Mouse (Mus musculus) adrenal gland, adult 8-10 months (tissue): Measurements from ENCODE around the gene Sptbn4. TPM values are rescaled to one million over a fixed set of nuclear protein-coding genes. Genes with fewer than 3 reads are reported as not detected.

ENCODE experiments used
- DNase-seq: peaks from one replicate; pipeline ENCODE4 v3.0.0; 2022
- total RNA-seq, 4 experiments: library from RNA; stranded (reverse); gene quantifications; 2 replicates each; pipeline ENCODE4 v1.2.4; 2022

Sptbn4 gene
- total RNA-seq, 4 experiments from 2014 or later, result 3.0 to 8.0 (median 4.9) TPM

GRCm38 (mm10) chr7:27324161-27324560 lies 123.3 kb downstream of the Sptbn4 start:
- DNase-seq, result no peak

DNA sequence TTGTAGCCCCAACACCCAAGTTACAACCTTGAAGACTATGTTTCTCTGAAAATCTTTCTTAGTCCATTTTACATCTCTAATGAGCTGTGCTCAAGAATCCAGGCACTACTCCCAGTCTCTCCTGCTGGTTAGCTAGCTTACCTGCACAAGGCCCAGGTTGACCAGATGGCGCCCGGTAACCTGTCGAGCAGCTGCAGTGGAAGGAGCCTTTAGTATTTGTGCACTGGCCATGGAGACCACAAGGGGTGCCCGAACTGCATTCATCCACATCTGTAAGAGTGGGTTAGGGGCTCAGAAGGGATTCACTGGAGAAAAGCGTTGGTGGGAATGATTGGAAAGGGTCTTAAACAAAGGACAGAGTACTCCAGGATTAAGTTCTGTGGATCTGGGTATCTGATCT lies 124.5 kb downstream of the Sptbn4 start:
- DNase-seq, result no peak

DNA sequence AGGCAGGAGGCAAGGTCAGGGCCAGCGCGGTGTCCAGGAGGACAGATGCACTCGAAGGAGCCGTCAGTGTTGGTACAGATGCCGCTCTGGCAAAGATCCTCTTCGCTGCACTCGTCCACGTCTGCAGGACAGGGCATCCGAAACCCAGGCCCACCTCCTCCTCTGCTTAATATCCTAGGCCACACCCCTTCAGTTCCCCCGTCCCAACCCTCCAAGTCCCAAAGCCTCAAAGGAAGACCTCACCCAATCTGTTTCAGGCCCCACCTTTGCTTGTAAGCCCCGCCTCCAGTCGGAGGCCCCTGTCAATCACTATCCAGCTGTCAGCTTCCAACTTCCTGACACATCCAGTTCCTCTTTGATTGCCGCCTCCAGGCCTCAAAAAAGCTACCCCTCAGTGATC lies 125.2 kb downstream of the Sptbn4 start:
- DNase-seq, result no peak

GRCm38 (mm10) chr7:27319411-27319810 lies 128.1 kb downstream of the Sptbn4 start:
- DNase-seq, result no peak

GRCm38 (mm10) chr7:27315958-27316357 lies 131.5 kb downstream of the Sptbn4 start:
- no peak for DNase-seq

- DNase-seq, result no peak
These were observed 133.1 kb downstream of the Sptbn4 start for GRCm38 (mm10) chr7:27314393-27314792.

DNA sequence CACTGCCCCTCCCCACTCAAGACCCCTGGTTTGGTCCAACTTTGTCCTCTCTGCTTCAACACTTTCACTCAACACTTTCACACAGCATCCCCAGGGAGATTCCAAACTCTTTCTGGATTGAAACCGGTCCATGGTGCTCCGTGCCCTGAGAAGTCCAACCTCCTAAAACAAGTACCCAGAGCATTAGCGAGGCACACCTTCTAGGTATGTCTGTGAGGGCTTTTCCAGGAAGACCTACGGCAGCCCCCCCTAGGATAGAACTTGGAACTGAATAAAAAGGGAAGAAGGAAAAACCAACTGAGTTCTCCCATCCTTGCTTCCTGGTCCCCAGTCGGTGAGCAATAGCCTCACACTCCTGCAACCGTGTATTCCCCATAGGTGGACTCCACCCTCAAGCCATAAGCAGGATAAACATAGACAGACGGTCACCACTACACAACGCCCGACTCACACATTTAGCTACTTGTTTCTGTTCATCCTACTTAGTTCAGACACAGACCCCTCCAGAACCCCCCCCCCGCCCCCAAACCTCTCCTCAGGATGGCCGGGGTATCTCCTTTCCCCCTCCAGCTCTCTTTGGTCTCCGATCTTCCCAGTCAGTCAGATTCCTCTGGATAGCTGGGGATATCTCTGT lies 135.7 kb downstream of the Sptbn4 start:
- DNase-seq, result no peak

DNA sequence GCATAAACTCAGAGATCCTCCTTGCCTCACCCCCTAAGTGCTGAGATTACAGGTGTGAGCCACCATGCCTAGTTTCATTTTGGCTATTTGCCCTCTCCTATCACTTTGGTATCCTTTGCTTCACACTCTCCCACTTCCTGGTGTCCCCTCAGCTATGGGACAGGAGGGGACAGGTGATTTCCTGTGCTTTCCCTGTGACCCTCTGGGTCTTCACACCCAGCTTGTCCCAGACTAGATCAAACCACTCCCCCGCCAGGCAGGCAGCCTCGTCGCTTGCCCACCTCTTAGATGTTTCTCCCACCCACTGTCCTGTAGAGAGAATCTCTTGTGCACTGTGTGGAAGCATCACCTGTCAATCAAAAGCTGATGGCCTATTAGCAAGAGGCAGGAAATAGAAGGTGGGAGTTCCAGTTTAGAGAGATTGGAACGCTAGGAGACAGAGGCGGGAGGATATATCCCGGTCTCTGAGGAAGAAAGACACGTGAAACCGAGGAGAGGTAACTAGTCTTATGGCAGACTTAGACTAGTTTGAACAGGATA lies 136.4 kb downstream of the Sptbn4 start:
- DNase-seq, result no peak

- no peak for DNase-seq
These were observed 137.2 kb downstream of the Sptbn4 start for GRCm38 (mm10) chr7:27310306-27310705.

DNA sequence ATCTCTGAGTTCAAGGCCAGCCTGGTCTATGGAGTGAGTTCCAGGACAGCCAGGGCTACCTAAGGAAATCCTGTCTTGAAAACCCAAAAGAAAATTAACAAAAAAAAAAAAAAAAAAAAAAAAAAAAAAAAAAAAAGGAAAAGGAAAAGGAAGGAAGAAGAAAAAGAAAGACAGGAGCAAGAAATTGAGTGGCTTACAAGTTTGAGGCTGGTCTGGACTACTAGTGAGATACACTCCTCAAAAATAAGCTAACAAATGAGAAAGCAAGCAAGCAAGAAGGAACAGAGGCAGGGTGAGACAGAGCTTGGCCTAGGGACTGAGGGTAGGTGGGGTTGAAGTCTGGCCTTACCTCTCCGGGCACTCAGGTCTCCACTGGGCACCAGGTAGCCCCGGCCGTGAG lies 137.7 kb downstream of the Sptbn4 start:
- no peak for DNase-seq

DNA sequence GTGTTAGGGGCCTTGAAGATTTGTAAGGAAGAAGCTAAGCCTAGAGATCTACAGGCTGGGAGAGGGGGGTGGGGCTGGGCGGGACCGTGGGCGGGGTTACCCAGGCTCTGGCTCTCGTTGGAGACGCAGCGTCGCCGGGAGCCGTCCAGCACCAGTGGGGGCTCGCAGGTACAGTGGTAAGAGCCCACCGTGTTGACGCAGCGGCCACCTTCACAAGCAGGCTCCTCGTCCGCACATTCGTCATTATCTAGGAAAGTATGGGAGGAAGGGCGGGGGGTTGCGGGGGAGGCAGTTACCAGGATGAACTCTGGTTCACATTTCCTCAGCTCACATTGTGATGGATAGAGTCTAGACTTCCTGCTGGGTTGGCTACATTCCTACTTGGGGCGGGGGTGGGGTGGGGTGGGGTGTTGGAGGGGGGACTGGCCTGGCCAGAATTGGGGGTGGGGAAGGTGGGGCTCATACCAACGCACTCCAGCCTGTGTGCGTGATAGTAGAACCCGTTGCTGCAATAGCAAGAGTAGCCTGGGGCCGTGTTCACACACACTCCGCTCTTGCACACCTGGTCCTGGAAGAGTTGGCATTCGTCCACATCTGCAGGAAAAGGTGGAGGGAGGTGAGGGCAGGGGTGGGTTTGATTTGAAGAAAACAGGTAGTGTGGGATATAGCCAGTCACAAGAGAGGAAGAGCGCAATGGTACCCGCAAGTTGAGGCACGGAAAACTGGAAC lies 138.5 kb downstream of the Sptbn4 start:
- no peak for DNase-seq

GRCm38 (mm10) chr7:27307551-27307950 lies 139.9 kb downstream of the Sptbn4 start:
- no peak for DNase-seq

Other genes with a start within 250 kb of the Sptbn4 start
- 10 to 100 TPM; 15.5 to 17.2 (median 16.2) TPM for gene Itpkc, start 219.0 kb downstream of the Sptbn4 start, total RNA-seq
- gene Coq8b, start 214.7 kb downstream of the Sptbn4 start, total RNA-seq, result 10 to 100 TPM; 42.5 to 85.7 (median 61.0) TPM
- gene Numbl, start 189.3 kb downstream of the Sptbn4 start, total RNA-seq, result 10 to 100 TPM in 3 of 4 experiments, 1 to 10 TPM in 1; 8.9 to 16.2 (median 14.1) TPM
- gene Ltbp4, start 110.0 kb downstream of the Sptbn4 start, total RNA-seq, result 100 to 1,000 TPM in 3 of 4 experiments, 10 to 100 TPM in 1; 90.9 to 117 (median 108) TPM
- gene Shkbp1, start 91.7 kb downstream of the Sptbn4 start, total RNA-seq, result 10 to 100 TPM; 19.4 to 41.1 (median 29.7) TPM
- 1 to 10 TPM in 1 of 4 experiments, not detected in 3; 4.0 TPM for gene Gm20479, start 90.3 kb downstream of the Sptbn4 start, total RNA-seq
- 10 to 100 TPM; 33.7 to 49.5 (median 44.8) TPM for gene Blvrb, start 292 bp upstream of the Sptbn4 start, total RNA-seq
- 10 to 100 TPM; 12.6 to 19.4 (median 14.8) TPM for gene Sertad3, start 26.1 kb upstream of the Sptbn4 start, total RNA-seq
- gene Sertad1, start 39.2 kb upstream of the Sptbn4 start, total RNA-seq, result 10 to 100 TPM; 20.2 to 37.1 (median 23.9) TPM
- gene Prx, start 51.6 kb upstream of the Sptbn4 start, total RNA-seq, result 1 to 10 TPM; 2.6 to 4.7 (median 3.3) TPM
- 1 to 10 TPM in 1 of 4 experiments, under 1 TPM in 3; 0.23 to 1.1 (median 0.61) TPM for gene Hipk4, start 75.6 kb upstream of the Sptbn4 start, total RNA-seq
- 100 to 1,000 TPM; 135 to 205 (median 166) TPM for gene Pld3, start 105.5 kb upstream of the Sptbn4 start, total RNA-seq
- 10 to 100 TPM; 21.6 to 23.8 (median 22.0) TPM for gene 2310022A10Rik, start 105.5 kb upstream of the Sptbn4 start, total RNA-seq
- 100 to 1,000 TPM; 162 to 282 (median 233) TPM for gene Akt2, start 143.9 kb upstream of the Sptbn4 start, total RNA-seq
- not detected for gene Ttc9b, start 206.2 kb upstream of the Sptbn4 start, total RNA-seq
- gene Map3k10, start 226.9 kb upstream of the Sptbn4 start, total RNA-seq, result 10 to 100 TPM; 28.7 to 36.3 (median 34.4) TPM
- 1 to 10 TPM; 2.0 to 4.9 (median 2.9) TPM for gene Zfp607b, start 241.7 kb upstream of the Sptbn4 start, total RNA-seq